Mouse (Mus musculus) hindbrain, postnatal 0 days (tissue): ENCODE data around the gene Pdzd9. TPM values are rescaled to one million over a fixed set of nuclear protein-coding genes. Genes with fewer than 3 reads are reported as not detected.
A peak's percentile ranks its signal among the peaks of the same experiment; 100 is the strongest.

ENCODE experiments used
- ATAC-seq: fragments of 200-750 bp; cut with Nextera tagmentation; 2 replicates; pipeline ENCODE4 v1.8.0; 2017; ENCODE audit warnings: mild to moderate bottlenecking, moderate TSS enrichment, moderate library complexity
- DNase-seq: peaks from one replicate; pipeline ENCODE4 v3.0.0-alpha.2; 2015; ENCODE audit warnings: low spot score
- H3K27ac ChIP-seq: fragments of 300-500 bp; sonication (generic); 2 replicates; pipeline ENCODE4 v1.5.1; 2014; ENCODE audit warnings: mild to moderate bottlenecking
- H3K27me3 ChIP-seq: fragments of 300-500 bp; sonication (generic); 2 replicates; pipeline ENCODE4 v1.6.1; 2014; ENCODE audit warnings: low read length, mixed read lengths; ENCODE audit not compliant: insufficient read depth
- H3K36me3 ChIP-seq: fragments of 300-500 bp; sonication (generic); 2 replicates; pipeline ENCODE4 v1.6.1; 2014; ENCODE audit warnings: low read length, mixed read lengths; ENCODE audit not compliant: insufficient read depth
- H3K4me1 ChIP-seq: fragments of 300-500 bp; sonication (generic); 2 replicates; pipeline ENCODE4 v1.6.1; 2014; ENCODE audit warnings: antibody characterized with exemption, low read length, mixed read lengths; ENCODE audit not compliant: insufficient read depth
- H3K4me2 ChIP-seq: fragments of 300-500 bp; sonication (generic); 2 replicates; pipeline ENCODE4 v1.6.1; 2014; ENCODE audit warnings: low read depth, mild to moderate bottlenecking, low read length, moderate library complexity, mixed read lengths
- H3K4me3 ChIP-seq: fragments of 300-500 bp; sonication (generic); 2 replicates; pipeline ENCODE4 v1.5.1; 2014; ENCODE audit warnings: low read length
- H3K9ac ChIP-seq: fragments of 300-500 bp; sonication (generic); replicated peaks from 2 replicates; pipeline ENCODE4 v1.6.1; 2014; ENCODE audit warnings: mild to moderate bottlenecking, low read length, moderate library complexity, mixed read lengths
- H3K9me3 ChIP-seq: fragments of 300-500 bp; sonication (generic); 2 replicates; pipeline ENCODE4 v1.6.1; 2016; ENCODE audit warnings: low read length, mixed read lengths
- CTCF ChIP-seq: IDR thresholded peaks from 2 replicates; pipeline ENCODE4 v1.5.1; 2016; ENCODE audit warnings: antibody characterized with exemption, control low read depth, low read depth
- WGBS: fragments of 180-500 bp; shearing (Covaris S2); extraction: QIAGEN DNeasy Blood & Tissue Kit; methylation state at CpG from one replicate; pipeline ENCODE4 v1.1.7; 2014; 5-methylcytosine and 5-hydroxymethylcytosine counted together
- polyA plus RNA-seq: library from polyadenylated mRNA; unstranded; fragments of >200 nt; fragmentation: Nextera tagmentation; extraction: Ambion mirVana; gene quantifications from 2 replicates; pipeline ENCODE4 v1.2.1, GENCODE M21; 2015
- total RNA-seq: library from RNA; depleted of rRNA; stranded (reverse); fragments of >200 nt; gene quantifications from 2 replicates; pipeline ENCODE4 v1.2.3, GENCODE M21; 2014

Gene Pdzd9
- total and polyA plus RNA-seq, 2 experiments from 2014 or later = 0.40 to 0.99 TPM

GRCm38 (mm10) chr7:120682002-120682401 lies 11.9 kb upstream of the Pdzd9 start:
- TF ChIP-seq CTCF = no peak
- DNase-seq = no peak
- 75% methylated on average over 4 of the region's 4 CpGs for WGBS
- no peak overlapping the region for H3K9ac ChIP-seq
- H3K9me3 ChIP-seq = no peaks in the 10 kb centered on the region
- no peak for ATAC-seq
- no peaks in the 10 kb centered on the region for H3K36me3 ChIP-seq
- H3K27ac ChIP-seq = no peak overlapping the region
- no peaks in the 10 kb centered on the region for H3K27me3 ChIP-seq
- no peak overlapping the region for H3K4me2 ChIP-seq
- peaks cover 17% of the 10 kb centered on the region; the same call in 1 of the 2 replicates for H3K4me1 ChIP-seq
- no peak overlapping the region for H3K4me3 ChIP-seq

- H3K4me1 ChIP-seq = peaks cover 20% of the 10 kb centered on the region; the same call in 1 of the 2 replicates
- no peak for TF ChIP-seq CTCF
- DNase-seq = no peak
- no peak overlapping the region for H3K27ac ChIP-seq
- H3K36me3 ChIP-seq = no peaks in the 10 kb centered on the region
- H3K4me2 ChIP-seq = peak overlapping the region; percentile 93
- no peak overlapping the region; the same call in none of the 2 replicates for H3K9ac ChIP-seq
- H3K9me3 ChIP-seq = no peaks in the 10 kb centered on the region
- ATAC-seq = no peak
- H3K4me3 ChIP-seq = peak overlapping the region; percentile 94; the same call in 1 of the 2 replicates
- 48% methylated on average over 8 of the region's 8 CpGs for WGBS
- H3K27me3 ChIP-seq = no peaks in the 10 kb centered on the region
These were observed 8.9 kb upstream of the Pdzd9 start for GRCm38 (mm10) chr7:120679023-120679422.

GRCm38 (mm10) chr7:120677764-120678531 lies 7.8 kb upstream of the Pdzd9 start:
- DNase-seq (peak; percentile 41), ATAC-seq (peak; percentile 71)
- no peaks in the 10 kb centered on the region for H3K9me3 ChIP-seq
- no peak for TF ChIP-seq CTCF
- H3K27me3 ChIP-seq = no peaks in the 10 kb centered on the region
- H3K27ac ChIP-seq = peak overlapping the region; percentile 82
- H3K4me1 ChIP-seq = peaks cover 20% of the 10 kb centered on the region; the same call in 1 of the 2 replicates
- H3K4me3 ChIP-seq = peak overlapping the region; percentile 94
- 1% methylated on average over 42 of the region's 42 CpGs for WGBS
- H3K9ac ChIP-seq = peak overlapping the region; percentile 90
- no peaks in the 10 kb centered on the region for H3K36me3 ChIP-seq
- H3K4me2 ChIP-seq = peak overlapping the region; percentile 93

- no peak for TF ChIP-seq CTCF
- H3K9ac ChIP-seq = peak within 1 kb of the TSS; percentile 90
- no peaks in the 10 kb centered on the region for H3K36me3 ChIP-seq
- H3K9me3 ChIP-seq = no peaks in the 10 kb centered on the region
- peaks cover 20% of the 10 kb centered on the region; the same call in 1 of the 2 replicates for H3K4me1 ChIP-seq
- no peaks in the 10 kb centered on the region for H3K27me3 ChIP-seq
- peak within 1 kb of the TSS; percentile 93 for H3K4me2 ChIP-seq
- WGBS = under 1% methylated on average over 36 of the region's 44 CpGs
- DNase-seq (peak; percentile 85), ATAC-seq (peak; percentile 98)
- H3K4me3 ChIP-seq = peak within 1 kb of the TSS; percentile 94
- peak within 1 kb of the TSS; percentile 82 for H3K27ac ChIP-seq
These were observed 7.0 kb upstream of the Pdzd9 start, which contains the start of gene Mosmo for GRCm38 (mm10) chr7:120677001-120677643. Gene Mosmo, plus strand, starts transcription at chr7:120677618.

GRCm38 (mm10) chr7:120671271-120671670 lies 1.1 kb upstream of the Pdzd9 start:
- Histone ChIP-seq H3K9ac (no peak overlapping the region), H3K4me2 (no peak overlapping the region), H3K4me1 (no peaks in the 10 kb centered on the region), H3K4me3 (no peak overlapping the region), H3K27ac (no peak overlapping the region), H3K9me3 (no peaks in the 10 kb centered on the region), H3K27me3 (no peaks in the 10 kb centered on the region), H3K36me3 (no peaks in the 10 kb centered on the region)
- ATAC-seq = no peak
- DNase-seq = no peak
- TF ChIP-seq CTCF = no peak
- 71% methylated on average over 2 of the region's 2 CpGs for WGBS

- DNase-seq (no peak), ATAC-seq (no peak)
- Histone ChIP-seq H3K4me2 (no peak overlapping the region), H3K9ac (no peak overlapping the region), H3K27ac (no peak overlapping the region), H3K4me3 (no peak overlapping the region), H3K9me3 (no peaks in the 10 kb centered on the region), H3K36me3 (peaks cover 28% of the 10 kb centered on the region), H3K27me3 (no peaks in the 10 kb centered on the region), H3K4me1 (no peaks in the 10 kb centered on the region)
- WGBS = 91% methylated on average over 4 of the region's 4 CpGs
- no peak for TF ChIP-seq CTCF
These were observed 8.1 kb downstream of the Pdzd9 start for GRCm38 (mm10) chr7:120662079-120662478.

- DNase-seq = no peak
These were observed 22.3 kb downstream of the Pdzd9 start for GRCm38 (mm10) chr7:120647849-120648248.

More at GRCm38 (mm10) chr7:120647849-120648248, 22.3 kb downstream of the Pdzd9 start:
- H3K4me1 ChIP-seq = no peaks in the 10 kb centered on the region
- H3K9me3 ChIP-seq = no peaks in the 10 kb centered on the region
- peaks cover 69% of the 10 kb centered on the region for H3K36me3 ChIP-seq
- ATAC-seq = no peak
- no peak overlapping the region for H3K4me3 ChIP-seq
- no peak overlapping the region for H3K4me2 ChIP-seq
- no peaks in the 10 kb centered on the region for H3K27me3 ChIP-seq
- WGBS = 70% methylated on average over 2 of the region's 2 CpGs
- TF ChIP-seq CTCF = no peak
- H3K9ac ChIP-seq = no peak overlapping the region
- H3K27ac ChIP-seq = no peak overlapping the region
